Mouse (Mus musculus) liver, adult 2 months (tissue): ENCODE results near the gene Zcchc4.

ENCODE experiments used
- CTCF ChIP-seq: fragments of 200-500 bp; IDR thresholded peaks from 2 replicates; pipeline ENCODE4 v1.5.1; 2011; ENCODE audit warnings: low read depth, low read length, control low read depth
- POLR2A ChIP-seq: fragments of 200-500 bp; IDR thresholded peaks from 2 replicates; pipeline ENCODE4 v1.6.1; 2011; ENCODE audit warnings: low read length, control low read depth; ENCODE audit not compliant: insufficient read depth; ENCODE audit errors: extremely low read depth

DNA sequence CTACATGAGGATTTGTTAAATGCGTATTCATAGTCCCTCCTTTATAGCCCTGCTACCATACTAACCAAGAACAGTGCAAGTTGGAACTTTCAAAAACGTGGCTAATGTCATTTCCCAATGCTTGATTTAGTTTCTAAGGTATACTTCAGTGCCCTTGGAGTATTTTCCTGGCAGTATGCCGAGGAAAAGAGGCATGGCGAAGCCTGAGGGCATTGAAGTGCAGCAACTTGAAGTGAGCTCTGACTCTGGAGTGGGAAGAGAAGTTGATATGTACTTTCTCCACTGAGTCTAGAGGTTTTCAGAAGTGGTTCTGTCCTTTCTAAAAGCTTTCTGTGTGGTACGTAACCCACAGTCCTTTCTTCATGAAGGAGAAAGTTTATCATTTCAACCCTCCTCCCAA is 26.5 kb upstream of the Zcchc4 start:
- TF ChIP-seq POLR2A (no peak), CTCF (no peak)
